Mouse (Mus musculus) embryonic fibroblast, embryonic 13.5 days (primary cell): ENCODE results near the gene Emilin1. TPM values are rescaled to one million over a fixed set of nuclear protein-coding genes. Genes with fewer than 3 reads are reported as not detected.

Experiments
- H3K27ac ChIP-seq: 2 replicates; pipeline ENCODE4 v1.5.1; 2012; ENCODE audit warnings: low read length, control low read depth, inconsistent platforms; ENCODE audit not compliant: insufficient read depth
- H3K4me1 ChIP-seq: 2 replicates; pipeline ENCODE4 v1.6.1; 2011; ENCODE audit warnings: low read length; ENCODE audit not compliant: control insufficient read depth, insufficient read depth
- H3K4me3 ChIP-seq: 2 replicates; pipeline ENCODE4 v1.5.1; 2011; ENCODE audit warnings: mild to moderate bottlenecking, control low read depth, low read length; ENCODE audit not compliant: insufficient read depth
- CTCF ChIP-seq: IDR thresholded peaks from 2 replicates; pipeline ENCODE4 v1.5.1; 2011; ENCODE audit warnings: mild to moderate bottlenecking, control low read depth, low read length, moderate library complexity, borderline replicate concordance; ENCODE audit not compliant: insufficient read depth
- POLR2A ChIP-seq: IDR thresholded peaks from 2 replicates; pipeline ENCODE4 v1.6.1; 2011; ENCODE audit warnings: low read depth, mild to moderate bottlenecking, control low read depth, low read length, moderate library complexity
- polyA plus RNA-seq: library from polyadenylated mRNA; stranded (reverse); fragments of >200 nt; gene quantifications from 2 replicates; pipeline ENCODE4 v1.2.4, GENCODE M21; 2011; ENCODE audit warnings: low read depth; ENCODE audit not compliant: missing spikeins, insufficient read length

Gene Emilin1
- polyA plus RNA-seq, result 85.9 and 98.0 TPM in 2 replicates

DNA sequence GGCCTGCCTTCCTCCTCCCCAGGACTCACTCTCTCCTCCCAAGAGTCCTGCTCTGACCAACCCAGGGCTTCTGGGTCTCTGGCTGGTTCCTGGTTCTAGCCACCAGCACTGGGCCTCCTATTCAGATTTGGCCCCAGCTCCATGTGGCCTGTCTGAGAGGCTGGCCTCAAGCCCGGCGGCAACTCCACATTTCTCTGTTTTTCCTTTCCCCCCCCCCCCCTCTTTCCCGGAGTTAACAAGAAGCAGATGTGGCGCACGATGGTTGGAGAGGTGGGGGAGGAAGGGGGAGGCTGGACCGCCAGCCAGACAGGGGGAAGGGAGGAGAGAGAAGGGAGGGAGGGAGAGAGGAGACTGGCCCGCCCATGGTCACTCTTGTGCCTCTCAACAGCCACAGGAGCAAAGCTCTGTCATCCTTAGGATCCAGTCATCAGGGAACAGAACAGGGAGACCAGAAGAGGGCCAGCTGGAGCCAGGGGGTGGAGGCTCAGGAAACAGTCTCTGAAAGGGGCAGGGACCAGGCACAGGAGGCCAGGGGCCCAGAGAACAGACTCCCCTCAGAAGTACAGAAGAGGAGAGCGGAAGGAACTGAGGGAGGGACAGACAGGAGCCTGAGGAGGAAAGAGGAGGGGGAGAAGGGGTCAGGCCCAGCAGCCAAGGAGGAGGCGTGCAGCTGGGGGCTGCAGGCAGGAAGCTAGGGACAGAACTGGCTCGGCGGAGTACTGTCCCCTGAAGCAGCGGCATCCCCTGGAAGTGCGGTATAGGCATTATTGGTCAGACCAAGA is at the start of gene Emilin1:
Emilin1 (plus strand) TSS at position 343 of the 782 bp plus-strand sequence.
- TF ChIP-seq POLR2A, result peak; percentile 93
- TF ChIP-seq CTCF, result no peak
- Histone ChIP-seq H3K27ac (peak within 1 kb of the TSS; percentile 94), H3K4me3 (peak within 1 kb of the TSS; percentile 63), H3K4me1 (peaks cover 16% of the 10 kb centered on the region)

DNA sequence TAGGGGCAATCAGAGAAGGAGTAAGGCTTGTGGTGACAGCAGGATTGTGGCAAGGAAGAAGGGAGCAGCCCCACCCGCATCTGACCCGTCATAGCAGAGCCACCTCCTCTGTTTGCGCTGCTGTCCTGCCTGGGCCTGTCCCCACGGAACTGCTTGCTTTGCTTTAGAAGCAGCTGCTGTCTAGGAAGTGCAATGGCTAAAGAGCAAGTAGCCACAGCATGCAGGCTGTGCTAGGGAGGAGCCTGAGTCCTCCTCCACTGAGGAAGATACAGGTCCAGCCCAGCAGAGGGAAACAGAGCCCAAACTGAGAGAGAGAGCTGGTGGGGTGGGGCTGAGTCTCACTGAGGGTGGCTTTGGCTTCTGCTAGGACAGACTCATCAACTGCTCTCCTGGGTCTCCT is 49.4 kb upstream of the Emilin1 start:
- no peak for TF ChIP-seq POLR2A
- no peak for TF ChIP-seq CTCF
- Histone ChIP-seq H3K27ac (no peak overlapping the region), H3K4me1 (no peaks in the 10 kb centered on the region), H3K4me3 (no peak overlapping the region)

DNA sequence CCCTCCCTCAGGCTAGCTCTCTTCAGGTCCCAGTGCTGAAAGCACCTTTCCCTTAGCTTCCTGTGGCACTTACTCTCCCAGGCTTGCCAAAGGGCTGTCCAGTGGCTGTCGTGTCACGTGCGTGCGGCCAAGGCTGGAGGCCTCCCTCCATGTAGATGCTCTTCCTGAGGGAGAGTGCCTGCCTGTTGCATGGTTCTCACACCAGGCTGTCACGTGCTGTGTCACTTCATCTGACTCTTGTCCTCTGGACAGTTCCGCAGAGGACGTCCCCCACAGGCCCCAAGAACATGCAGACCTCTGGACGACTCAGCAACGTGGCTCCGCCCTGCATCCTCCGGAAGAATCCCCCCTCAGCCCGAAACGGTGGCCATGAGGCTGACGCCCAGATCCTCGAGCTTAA is 48.9 kb upstream of the Emilin1 start:
- H3K27ac ChIP-seq, result no peak overlapping the region
- no peak for TF ChIP-seq POLR2A
- TF ChIP-seq CTCF, result no peak
- H3K4me1 ChIP-seq, result no peaks in the 10 kb centered on the region
- H3K4me3 ChIP-seq, result no peak overlapping the region

DNA sequence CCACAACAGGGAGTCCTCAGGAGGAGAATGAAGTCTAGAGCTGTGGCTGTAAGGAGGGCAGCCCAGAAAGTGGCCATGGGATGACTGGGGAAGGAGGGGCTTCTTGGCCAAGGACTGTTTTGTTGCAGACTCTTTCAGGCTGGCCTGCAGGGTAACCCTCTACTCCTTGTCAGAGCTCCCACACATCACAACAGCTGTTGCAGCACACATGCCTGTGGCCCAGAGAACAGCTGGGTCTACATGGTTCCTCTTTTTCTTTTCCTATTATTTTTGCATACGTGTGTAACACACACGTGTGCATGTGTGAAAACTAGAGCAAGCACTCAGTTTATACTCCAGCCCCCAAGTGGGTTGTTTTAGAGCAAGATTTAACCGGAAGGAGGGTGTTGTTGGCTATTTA is 46.3 kb upstream of the Emilin1 start:
- no peak overlapping the region for H3K27ac ChIP-seq
- no peak for TF ChIP-seq POLR2A
- no peak for TF ChIP-seq CTCF

DNA sequence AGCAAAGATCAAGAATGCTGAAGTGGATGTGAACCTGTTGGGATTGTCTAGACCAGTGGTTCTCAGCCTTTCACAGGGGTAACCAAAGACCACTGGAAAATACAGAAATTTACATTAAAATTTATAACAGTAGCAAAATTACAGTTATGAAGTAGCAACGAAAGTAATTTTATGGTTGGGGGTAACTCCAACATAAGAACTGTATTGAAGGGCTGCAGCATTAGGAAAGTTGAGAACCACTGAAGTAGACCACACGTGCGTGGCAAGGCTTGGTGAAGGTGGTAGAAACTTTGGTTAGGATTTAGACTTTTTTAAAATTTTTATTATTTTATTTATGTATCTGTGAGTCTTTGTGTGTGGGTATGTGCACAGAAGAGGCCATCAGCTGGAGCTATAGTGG is 45.5 kb upstream of the Emilin1 start, which contains the start of gene Tmem214:
Tmem214 (plus strand) TSS at position 301 of the 400 bp plus-strand sequence.
- Histone ChIP-seq H3K4me1 (no peaks in the 10 kb centered on the region), H3K27ac (no peak within 1 kb of the TSS), H3K4me3 (no peak within 1 kb of the TSS)
- no peak for TF ChIP-seq CTCF
- TF ChIP-seq POLR2A, result no peak

More for the DNA sequence above, 46.3 kb upstream of the Emilin1 start:
- no peaks in the 10 kb centered on the region for H3K4me1 ChIP-seq
- H3K4me3 ChIP-seq, result no peak overlapping the region

DNA sequence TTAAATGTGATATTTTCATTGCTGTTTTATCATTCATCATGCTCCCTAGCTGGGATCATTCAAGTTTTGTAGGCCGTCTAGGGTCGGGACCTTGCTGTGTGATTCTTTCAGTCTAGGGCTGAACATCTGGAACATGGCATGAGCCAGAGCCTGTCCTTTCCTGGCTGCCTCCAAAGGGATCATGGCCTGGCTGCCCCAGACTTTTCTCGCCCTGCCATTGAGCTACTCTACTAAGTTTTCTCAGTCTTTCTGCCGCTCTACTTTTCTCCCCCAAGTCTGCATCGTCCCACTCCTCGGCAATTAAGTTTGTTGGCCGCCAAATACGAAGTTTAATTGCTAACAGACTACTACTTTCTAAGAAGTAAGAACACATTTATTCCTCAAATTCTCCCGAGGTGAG is 44.2 kb upstream of the Emilin1 start:
- H3K27ac ChIP-seq, result no peak overlapping the region; the same call in 1 of the 2 replicates
- no peak for TF ChIP-seq CTCF
- no peaks in the 10 kb centered on the region for H3K4me1 ChIP-seq
- peak overlapping the region; percentile 6; the same call in 1 of the 2 replicates for H3K4me3 ChIP-seq

DNA sequence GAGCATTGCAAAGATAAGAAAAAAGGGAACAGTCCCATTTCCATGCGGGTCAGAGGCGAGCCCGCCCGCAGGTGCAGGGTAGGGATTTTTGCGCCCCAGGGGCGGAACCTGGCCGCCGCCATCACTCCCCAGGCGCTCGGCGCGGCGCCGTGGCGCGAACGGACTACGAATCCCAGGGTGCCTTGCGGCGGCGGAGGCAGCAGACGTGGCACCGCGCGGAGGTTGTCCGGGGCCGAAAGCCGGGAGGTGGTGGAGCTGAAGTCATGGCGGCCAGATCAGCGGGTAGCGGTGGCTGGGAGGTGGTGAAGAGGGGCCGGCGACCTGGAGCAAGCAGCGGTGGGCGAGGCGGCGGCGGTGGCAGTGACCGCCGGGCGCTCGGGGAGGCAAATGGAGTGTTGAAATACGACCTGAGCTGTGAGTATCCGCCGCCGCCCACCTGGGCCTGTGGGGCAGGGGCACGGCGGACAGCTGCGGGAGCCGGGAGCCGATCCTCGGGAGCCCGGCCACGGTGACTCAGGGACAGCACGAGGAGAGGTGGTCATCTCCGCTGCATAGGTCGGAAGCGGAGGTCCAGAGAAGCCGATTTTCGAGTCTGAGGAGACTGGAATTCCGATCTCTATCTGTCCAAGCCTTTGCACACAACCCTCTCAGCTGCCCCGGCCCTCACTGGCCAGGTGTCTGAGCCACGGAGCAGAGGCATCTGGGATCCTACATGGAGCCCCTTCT is 43.6 kb upstream of the Emilin1 start:
- no peak overlapping the region; the same call in 1 of the 2 replicates for H3K27ac ChIP-seq
- no peaks in the 10 kb centered on the region for H3K4me1 ChIP-seq
- peak overlapping the region; percentile 99 for H3K4me3 ChIP-seq
- TF ChIP-seq POLR2A (peak; percentile 85), CTCF (no peak)

DNA sequence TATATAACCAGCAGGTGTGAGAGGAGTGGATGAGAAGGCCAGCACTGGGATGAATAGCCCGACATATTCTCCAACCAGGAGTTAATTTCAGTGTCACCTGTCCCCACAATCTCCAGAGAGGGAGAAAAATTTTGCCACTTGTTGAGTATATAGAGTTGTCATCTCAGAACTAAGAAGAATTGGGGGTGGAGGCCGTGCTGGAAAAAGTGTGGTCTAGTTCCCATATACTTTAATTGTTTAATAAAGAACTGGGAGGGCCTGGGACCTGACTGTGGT is 43.1 kb upstream of the Emilin1 start:
- H3K4me3 ChIP-seq, result peak overlapping the region; percentile 99
- no peaks in the 10 kb centered on the region for H3K4me1 ChIP-seq
- TF ChIP-seq POLR2A (no peak), CTCF (no peak)
- H3K27ac ChIP-seq, result no peak overlapping the region

DNA sequence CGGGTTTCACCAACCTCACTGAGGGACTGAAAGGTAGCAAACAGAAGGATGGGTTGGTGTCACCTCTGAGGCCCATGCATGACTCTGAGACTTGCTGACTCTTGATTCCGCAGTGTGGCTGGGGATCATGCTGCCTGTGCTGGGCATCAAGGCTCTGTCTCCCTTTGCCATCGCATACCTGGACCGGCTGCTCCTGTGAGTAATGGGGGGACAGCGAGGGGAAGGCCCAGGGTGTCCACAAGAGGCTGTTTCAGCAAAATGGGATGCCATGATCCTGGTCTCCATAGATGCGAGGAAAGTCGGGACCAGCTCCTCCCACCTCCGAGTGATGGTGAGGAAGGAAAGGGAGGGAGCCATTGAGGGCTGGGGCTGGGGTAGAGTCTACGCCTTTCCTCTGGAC is 40.6 kb upstream of the Emilin1 start:
- Histone ChIP-seq H3K27ac (no peak overlapping the region), H3K4me1 (no peaks in the 10 kb centered on the region), H3K4me3 (no peak overlapping the region)
- TF ChIP-seq POLR2A, result no peak
- no peak for TF ChIP-seq CTCF

DNA sequence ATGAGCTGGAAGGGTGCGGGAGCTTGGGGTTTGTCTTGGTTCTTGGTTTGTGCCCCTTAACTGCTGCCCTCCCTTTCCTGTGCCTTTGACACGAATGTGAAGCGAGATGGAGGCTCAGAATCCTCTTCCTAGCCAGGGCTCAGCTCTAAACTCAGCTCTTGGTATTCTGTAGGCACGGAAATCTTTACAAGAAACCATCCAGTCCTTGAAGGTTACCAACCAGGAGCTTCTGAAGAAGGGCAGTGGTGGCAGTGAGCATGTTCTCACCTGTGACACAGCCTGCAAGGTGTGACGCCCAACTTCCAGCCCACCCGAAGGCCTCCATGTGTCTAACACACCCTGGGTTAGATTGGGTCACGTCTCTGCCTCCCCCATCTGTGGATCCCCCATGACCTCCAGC is 38.8 kb upstream of the Emilin1 start:
- Histone ChIP-seq H3K4me1 (peaks cover 3% of the 10 kb centered on the region), H3K27ac (no peak overlapping the region), H3K4me3 (no peak overlapping the region)
- TF ChIP-seq CTCF, result no peak
- no peak for TF ChIP-seq POLR2A
